Mouse (Mus musculus): ENCODE data around the gene Tceanc.

Tceanc gene

GRCm38 (mm10) chrX:166518345-166518744, at the start of gene Tceanc:
Tceanc (minus strand) TSS chrX:166518567.
- DNase-seq: no peak

DNA sequence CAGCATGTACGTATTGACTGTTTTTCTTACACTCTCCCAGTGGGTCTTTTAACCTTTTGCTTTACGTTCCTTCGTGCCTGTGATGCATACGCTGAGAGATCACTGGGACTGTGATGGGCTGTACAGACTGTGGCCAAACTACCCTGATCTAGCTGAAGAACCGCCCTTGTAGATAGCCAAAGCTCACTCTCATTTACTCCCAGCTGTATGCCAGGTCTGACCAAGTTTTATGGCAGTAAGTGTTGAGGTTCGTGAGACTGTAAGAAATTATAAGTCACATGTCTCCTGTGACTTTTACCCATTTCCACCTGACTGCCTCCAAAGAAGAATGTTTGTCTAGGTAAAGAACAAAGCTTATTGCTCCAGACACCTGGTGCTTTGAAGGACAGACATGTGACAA, 47.6 kb upstream of the Tceanc start:
- DNase-seq: no peak

DNA sequence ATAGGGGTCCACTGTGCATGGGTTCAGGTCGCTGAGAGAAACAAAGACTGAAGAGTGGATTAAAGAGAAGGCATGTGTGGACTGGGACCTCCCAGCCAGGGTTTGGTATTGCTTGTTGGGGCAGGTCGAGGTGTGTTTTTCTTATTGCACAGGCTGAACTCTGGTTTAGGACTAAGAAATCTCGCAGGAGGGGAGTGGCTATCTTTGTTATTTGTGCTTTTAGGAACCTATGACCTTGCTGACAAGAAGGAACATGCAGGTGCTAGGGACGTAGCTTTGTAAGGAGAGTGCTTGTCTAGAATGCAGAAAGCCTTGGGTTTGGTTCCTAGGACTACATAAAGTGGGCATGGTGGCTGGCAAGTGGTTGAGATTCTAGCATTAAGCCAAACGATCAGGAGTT, 47.0 kb upstream of the Tceanc start:
- DNase-seq: no peak

- no peak for DNase-seq
Observed at GRCm38 (mm10) chrX:166564900-166565299, 46.5 kb upstream of the Tceanc start.

GRCm38 (mm10) chrX:166559333-166559732, 41.0 kb upstream of the Tceanc start:
- DNase-seq: no peak

- peak; percentile 24 for DNase-seq
Observed at GRCm38 (mm10) chrX:166552355-166552754, 34.0 kb upstream of the Tceanc start.

DNA sequence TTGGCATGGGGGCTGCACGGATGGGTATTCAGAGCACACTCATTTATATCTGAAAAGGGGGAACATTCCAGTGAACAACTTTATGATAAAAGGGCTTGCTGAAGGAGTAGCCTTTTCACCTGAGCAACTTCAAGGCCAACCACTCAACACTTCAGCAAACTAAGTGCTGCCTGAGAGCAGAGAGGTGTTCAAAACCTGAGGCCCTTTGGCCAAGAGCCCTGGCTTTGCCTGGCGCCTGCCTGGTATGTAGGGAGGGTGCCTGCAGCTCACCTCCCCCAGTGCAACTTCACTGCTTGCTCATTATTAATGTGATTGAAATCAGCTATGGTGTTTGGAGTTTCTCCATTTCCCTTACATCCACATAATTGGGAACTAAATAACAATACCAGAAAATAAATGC, 28.1 kb upstream of the Tceanc start:
- DNase-seq: no peak

GRCm38 (mm10) chrX:166535138-166535537, 16.8 kb upstream of the Tceanc start:
- DNase-seq: no peak

DNA sequence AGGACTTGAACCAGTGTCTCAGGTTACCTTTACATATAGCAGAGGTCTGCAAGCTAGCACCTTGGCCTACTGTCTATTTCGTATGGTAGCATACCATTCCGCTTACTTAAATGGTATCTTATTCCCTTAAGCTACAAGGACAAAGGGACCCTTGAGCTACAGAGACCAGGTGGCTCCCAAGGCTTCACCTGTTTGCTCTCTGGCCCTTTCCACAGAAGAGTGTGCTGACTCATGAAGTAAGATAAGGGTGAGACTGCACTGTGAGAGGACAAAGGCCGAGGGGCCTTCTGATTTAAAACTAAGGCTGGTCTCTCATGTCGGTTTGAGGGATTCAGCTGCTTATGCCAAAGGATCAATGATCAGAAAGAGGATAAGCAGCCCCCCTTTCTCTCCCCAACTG, 15.1 kb upstream of the Tceanc start:
- DNase-seq: no peak

DNA sequence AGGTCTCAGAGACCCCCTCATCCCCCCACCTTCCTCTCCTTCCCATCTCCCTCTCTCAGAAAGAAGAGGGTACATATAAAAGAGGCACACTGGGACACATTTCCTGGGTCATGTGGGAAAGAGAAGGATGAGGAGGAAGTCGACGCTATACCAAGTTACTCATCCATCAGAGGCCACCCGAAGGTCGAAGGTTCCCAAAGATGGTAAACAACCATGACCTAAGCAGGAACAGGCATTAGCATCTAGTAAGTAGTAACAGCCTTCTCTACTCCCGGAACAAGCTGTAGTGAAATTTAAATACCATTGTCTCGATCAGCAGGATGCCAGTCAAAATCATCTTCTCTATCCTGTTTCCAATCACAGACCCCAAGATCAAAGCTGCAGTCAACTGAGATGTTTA, 13.3 kb upstream of the Tceanc start:
- DNase-seq: no peak

DNA sequence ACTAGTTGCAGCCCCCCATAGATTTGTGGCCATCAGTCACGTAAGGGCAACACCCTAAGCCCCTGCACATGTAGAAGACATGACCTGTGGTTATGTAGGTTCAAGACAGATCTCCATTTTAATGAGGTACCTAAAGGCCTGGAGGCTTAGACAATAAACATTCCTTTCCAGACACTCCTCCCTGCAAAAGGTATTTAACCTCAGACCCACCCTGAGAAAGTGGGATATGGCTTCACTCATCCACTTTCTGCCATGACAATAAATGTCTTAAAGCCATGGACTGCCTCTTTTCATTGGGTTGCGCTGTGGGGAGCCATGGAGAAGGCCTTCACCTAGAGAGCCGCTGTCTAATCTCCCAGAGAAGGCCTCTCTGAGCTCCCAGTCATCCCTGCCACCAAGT, 9.8 kb upstream of the Tceanc start:
- no peak for DNase-seq

- no peak for DNase-seq
Observed at GRCm38 (mm10) chrX:166525637-166526315, 7.4 kb upstream of the Tceanc start.

DNA sequence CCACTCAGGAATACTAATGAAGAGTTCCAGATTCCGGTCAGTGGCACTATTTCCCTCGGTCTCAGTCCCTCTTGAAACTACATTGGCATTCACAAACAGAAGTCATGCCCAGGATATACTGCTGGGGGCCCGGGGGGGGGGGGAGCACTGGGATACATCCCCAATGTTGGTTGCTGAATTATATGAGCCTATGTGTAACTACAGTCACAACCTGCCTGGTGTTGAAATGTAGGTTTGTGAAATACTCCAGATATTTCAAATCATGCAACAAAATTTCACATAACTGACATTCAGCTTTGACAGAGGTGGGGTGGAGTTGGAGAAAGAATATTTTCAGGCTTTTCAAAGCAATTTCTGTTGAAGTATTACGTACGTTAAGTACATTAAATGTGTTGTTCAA, 2.4 kb upstream of the Tceanc start:
- no peak for DNase-seq

- DNase-seq: no peak
Observed at GRCm38 (mm10) chrX:166516631-166517030, 1.7 kb downstream of the Tceanc start.

DNA sequence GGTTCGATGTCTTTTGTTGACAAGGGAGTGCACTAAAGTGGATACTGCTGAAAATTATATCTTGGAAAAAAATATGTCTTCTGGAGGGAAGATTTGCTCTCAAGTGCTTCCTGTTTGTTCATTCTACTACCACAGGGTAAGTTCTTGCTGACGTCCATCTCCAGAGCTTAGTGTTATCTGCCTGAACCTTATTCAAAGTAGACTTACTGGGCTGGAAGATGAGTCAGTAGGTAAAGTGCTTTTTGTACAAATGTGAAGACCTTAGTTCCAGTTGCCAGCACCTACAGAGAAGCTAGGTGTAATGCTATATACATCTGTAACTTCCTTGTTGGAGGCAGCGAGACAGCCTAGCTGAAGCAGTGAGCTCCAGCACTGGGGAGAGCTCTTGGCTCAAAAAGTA, 2.4 kb downstream of the Tceanc start:
- DNase-seq: no peak

GRCm38 (mm10) chrX:166514035-166514434, 4.3 kb downstream of the Tceanc start:
- DNase-seq: peak; percentile 20

DNA sequence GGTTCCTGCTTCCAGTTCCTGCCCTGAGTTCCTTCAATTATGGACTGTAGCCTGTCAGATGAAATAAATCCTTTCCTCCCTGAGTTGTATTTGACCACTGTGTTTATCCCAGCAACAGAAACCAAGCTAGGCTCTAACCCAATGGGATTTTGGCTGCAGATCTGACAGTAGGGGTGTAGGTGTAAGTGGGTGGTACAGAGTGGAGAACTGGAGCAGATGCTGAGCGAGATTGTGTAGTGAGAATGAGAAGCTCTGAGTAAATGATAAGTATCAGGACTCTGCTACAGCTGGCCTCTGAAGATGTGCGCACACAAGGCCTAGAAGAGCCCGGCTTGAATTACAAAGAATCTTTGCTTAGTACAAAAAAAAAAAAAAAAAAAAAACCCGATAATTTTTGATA, 6.3 kb downstream of the Tceanc start:
- DNase-seq: no peak

GRCm38 (mm10) chrX:166511107-166511506, 7.3 kb downstream of the Tceanc start:
- DNase-seq: no peak

DNA sequence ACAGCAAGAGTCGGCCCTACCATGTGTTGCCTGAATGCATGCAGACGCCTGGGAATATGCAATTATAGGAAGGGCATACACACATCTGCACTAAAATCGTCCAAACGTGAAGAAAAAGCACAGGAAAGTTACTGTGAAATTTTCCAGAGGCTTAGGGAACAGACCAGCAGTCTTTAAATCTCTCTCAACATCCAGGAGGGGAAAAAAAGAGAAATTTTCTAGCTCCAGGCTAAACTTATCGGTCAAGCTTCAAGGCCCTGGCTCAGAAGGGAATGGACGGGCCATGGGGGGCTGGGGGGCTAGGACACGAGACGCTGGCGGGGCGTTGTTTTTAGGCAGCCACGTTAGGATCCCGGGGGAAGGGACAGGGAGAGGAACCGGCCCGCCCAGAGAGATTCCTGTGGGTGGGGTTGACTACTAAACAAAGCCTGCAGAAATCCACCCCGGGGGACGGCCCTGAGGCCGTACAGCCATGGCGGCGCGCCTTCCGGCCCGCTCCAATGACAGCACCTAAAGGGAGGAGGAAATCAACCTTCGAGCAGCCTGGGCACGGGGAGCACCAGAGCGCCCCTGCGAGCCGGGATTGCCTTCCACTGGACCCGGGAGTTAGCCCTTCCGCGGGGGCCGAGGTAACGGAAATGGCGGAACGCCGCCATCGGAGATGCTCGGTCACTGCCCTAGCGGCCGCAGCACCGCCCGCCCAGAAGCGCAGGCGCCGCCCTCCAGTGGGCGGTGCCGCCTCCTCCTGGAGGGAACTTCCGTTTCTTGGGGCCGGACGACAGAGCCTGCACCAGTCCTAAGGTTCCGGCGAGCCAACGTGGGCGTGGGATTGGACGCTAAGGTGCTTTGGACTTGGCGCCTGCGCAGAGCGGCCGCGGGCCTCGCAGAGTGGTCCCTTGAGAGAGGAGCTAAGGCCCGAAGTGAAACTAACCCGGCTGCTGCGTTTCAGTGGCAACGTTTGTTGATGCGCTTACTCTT, 8.3 kb downstream of the Tceanc start:
- DNase-seq: peak; percentile 91

DNA sequence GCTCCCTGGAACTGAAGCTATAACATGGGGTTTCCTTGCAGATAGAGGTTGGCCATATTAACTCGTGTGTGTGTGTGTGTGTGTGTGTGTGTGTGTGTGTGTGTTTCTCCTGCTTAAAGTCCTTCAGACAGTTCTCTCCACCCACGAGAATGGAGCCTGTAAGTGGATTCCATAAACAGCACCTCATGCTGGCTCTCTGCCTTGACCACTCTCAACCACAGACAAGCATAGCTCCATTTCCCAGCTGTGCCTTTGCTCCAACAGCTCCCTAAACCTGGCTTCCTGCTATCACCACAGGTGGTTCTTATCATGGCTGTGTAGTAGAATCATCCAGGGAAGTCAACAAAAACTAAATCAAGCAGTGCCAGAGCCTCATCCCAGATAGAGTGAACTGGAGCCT, 13.9 kb downstream of the Tceanc start:
- no peak for DNase-seq

DNA sequence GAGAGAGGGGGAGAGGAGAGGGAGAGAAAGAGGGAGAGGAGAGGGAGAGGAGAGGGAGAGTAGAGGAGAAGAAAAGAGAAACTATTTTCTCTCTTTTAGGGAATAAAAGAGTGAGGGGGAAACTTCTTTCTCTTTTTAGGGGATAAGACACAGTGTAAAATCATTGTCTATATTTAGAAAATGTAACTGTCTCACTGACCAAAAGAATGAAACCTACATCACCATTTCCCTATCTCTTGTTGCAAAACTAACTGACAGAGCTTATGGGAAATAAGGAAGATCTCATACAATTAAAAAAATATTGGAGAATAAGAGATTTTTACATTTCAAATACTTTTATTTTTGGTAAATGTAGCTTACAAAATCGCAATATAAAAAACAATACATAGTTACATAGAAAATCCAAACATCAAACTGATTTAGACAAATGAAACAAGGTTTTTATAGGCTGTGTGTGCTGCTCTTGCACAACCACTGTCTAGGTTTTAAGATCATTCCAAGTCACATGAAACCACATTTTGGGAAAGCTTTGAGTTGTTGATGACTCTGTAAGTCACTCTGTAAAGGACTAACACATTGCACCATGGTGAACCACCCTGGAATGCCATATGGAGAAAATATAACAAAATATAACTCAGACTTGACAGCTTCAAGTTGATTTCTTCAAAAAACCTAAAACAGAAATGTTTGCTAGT, 18.7 kb downstream of the Tceanc start:
- no peak for DNase-seq

- no peak for DNase-seq
Observed at GRCm38 (mm10) chrX:166497771-166498170, 20.6 kb downstream of the Tceanc start.

DNA sequence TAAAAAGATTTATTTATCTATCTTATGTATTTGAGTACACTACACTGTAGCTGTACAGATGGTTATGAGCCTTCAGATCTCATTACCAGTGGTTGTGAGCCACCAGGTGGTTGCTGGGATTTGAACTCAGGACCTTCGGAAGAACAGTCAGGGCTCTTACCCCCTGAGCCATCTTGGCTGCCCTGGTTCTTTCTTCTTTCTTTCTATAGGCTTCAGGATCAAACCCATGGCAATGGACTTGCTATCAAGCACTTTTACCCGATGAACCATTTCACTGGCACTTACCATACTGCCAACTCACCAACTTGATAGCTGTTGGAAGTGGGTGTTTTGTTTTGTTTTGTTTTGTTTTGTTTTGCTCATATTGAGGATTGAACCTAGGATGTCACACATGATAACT, 23.3 kb downstream of the Tceanc start:
- DNase-seq: no peak
